15 mouse cellular contexts compared by ENCODE assay signal in genomic region chr4:125492706-125493105, GRCm38 (mm10). TPM values are rescaled to one million over a fixed set of nuclear protein-coding genes. Genes with fewer than 3 reads are reported as not detected.
A peak's percentile ranks its signal among the peaks of the same experiment; 100 is the strongest.
DNase-seq lines count a peak whose midpoint lies in the region; ATAC-seq lines count a peak whose summit lies in the region.
"Had no signal": no experiment of that assay in that cellular context is flagged by ENCODE, and none has a peak within 500 bp of the region (broad histone marks: within the 10 kb centered on the region; RNA-seq: fewer than 3 reads in every experiment).

No protein-coding gene starts in this region.

- H3K4me1 ChIP-seq in hindbrain, embryonic 15.5 days (replicated peaks) = peaks cover 87% of the 10 kb centered on the region
- H3K4me1 ChIP-seq: liver, embryonic 12.5 days had no signal

- H3K4me2 ChIP-seq in hindbrain, embryonic 15.5 days = peak overlapping the region; percentile 78
- H3K4me2 ChIP-seq: liver, embryonic 12.5 days; stomach, embryonic 15.5 days had no signal

- H3K9ac ChIP-seq in hindbrain, embryonic 15.5 days = peak overlapping the region; percentile 71
- H3K9ac ChIP-seq: heart, embryonic 13.5 days; liver, embryonic 12.5 days; stomach, embryonic 15.5 days had no signal

- DNase-seq in adrenal gland, postnatal 10 days = peak; percentile 42
- no peak for DNase-seq in adrenal gland, postnatal 4 days (ENCODE audit: low spot score in 2 of 2)
- peak; percentile 14 for DNase-seq in ovary, postnatal 36 days (ENCODE audit: low spot score)
- DNase-seq in ovary, postnatal 10 days (ENCODE audit: low spot score) = no peak
- DNase-seq in thymus, postnatal 14 days = no peak
- no peak for DNase-seq in kidney, postnatal 25 days
- no peak for DNase-seq in frontal cortex, postnatal 36 days (ENCODE audit: low spot score in 2 of 2)
- DNase-seq: gastrocnemius, postnatal 14 days; kidney, postnatal 10 days; right cerebral cortex, postnatal 25 days had no signal

- ATAC-seq in hindbrain, embryonic 15.5 days (ENCODE audit: low FRiP score, low read depth) = no peak
- ATAC-seq: liver, embryonic 12.5 days had no signal

- H3K36me3 ChIP-seq in hindbrain, embryonic 15.5 days = no peaks in the 10 kb centered on the region
- H3K36me3 ChIP-seq: heart, embryonic 13.5 days; liver, embryonic 12.5 days; stomach, embryonic 15.5 days had no signal

- peak overlapping the region; percentile 56 for H3K4me3 ChIP-seq in hindbrain, embryonic 15.5 days
- H3K4me3 ChIP-seq: liver, embryonic 12.5 days; myocyte; stomach, embryonic 15.5 days had no signal

- peaks cover 41% of the 10 kb centered on the region for H3K27me3 ChIP-seq in hindbrain, embryonic 15.5 days

- no peaks in the 10 kb centered on the region for H3K9me3 ChIP-seq in hindbrain, embryonic 15.5 days
- H3K9me3 ChIP-seq: heart, embryonic 13.5 days; liver, embryonic 12.5 days; stomach, embryonic 15.5 days had no signal

- WGBS in hindbrain, embryonic 15.5 days = 12% methylated on average over 9 of the region's 9 CpGs

- peak overlapping the region; percentile 90 for H3K27ac ChIP-seq in hindbrain, embryonic 15.5 days (replicated peaks)
- H3K27ac ChIP-seq: heart, embryonic 13.5 days; liver, embryonic 12.5 days; stomach, embryonic 15.5 days had no signal

RNA-seq across cellular contexts. Expression of gene Grik3, which starts 2.2 kb away (rescaled TPM):
- under 1 TPM; 0.15 to 0.21 TPM for total RNA-seq in adrenal gland, postnatal 10 days (2021)
- under 1 TPM; 0.79 to 0.81 TPM for total RNA-seq in adrenal gland, postnatal 4 days (2021)
- polyA plus RNA-seq in hindbrain, embryonic 15.5 days (2015; fragmentation: Nextera tagmentation; extraction: Ambion mirVana) = 5.4 and 5.5 TPM in 2 replicates
- polyA plus RNA-seq: liver, embryonic 12.5 days; myocyte had no signal

Comparison
In these comparisons a context has a peak if more than half of its experiments do, and no peak if none do; other contexts are left out.
1. DNase-seq: peak in adrenal gland, postnatal 10 days (single experiment) and ovary, postnatal 36 days (single experiment); none in adrenal gland, postnatal 4 days (0 of 2), ovary, postnatal 10 days (single experiment), thymus, postnatal 14 days (single experiment), kidney, postnatal 25 days (0 of 2) and frontal cortex, postnatal 36 days (0 of 2).